Mouse (Mus musculus) CH12.LX (cell line): ENCODE measurements at regions not wholly inside any gene's neighbourhood (a gene's known extent, or its start where the extent isn't known, plus 50 kb on each side); places are given as distances from the start of the nearest gene placed in this dataset.

Experiments used
- CTCF ChIP-seq, 2 experiments: IDR thresholded peaks in 1 of 2; conservative IDR thresholded peaks in 1 of 2; 2 replicates each; pipeline ENCODE4 v1.5.1; 2011 to 2012; ENCODE audit warnings: low read depth in 2 of 2, low read length in 2 of 2, improper control_type of control experiment in 1 of 2, inconsistent platforms in 1 of 2, mild to moderate bottlenecking in 1 of 2, moderate library complexity in 1 of 2
- JUND ChIP-seq: conservative IDR thresholded peaks from 2 replicates; pipeline ENCODE4 v1.6.1; 2011; ENCODE audit warnings: low read depth, low read length, improper control_type of control experiment
- MAFK ChIP-seq: IDR thresholded peaks from 2 replicates; pipeline ENCODE4 v1.6.1; 2011; ENCODE audit warnings: low read length, improper control_type of control experiment; ENCODE audit not compliant: insufficient replicate concordance
- MAZ ChIP-seq: IDR thresholded peaks from 2 replicates; pipeline ENCODE4 v1.6.1; 2012; ENCODE audit warnings: low read depth, mild to moderate bottlenecking, inconsistent platforms, low read length, improper control_type of control experiment, moderate library complexity
- POLR2A ChIP-seq: IDR thresholded peaks from 2 replicates; pipeline ENCODE4 v1.6.1; 2011; ENCODE audit warnings: low read depth, mild to moderate bottlenecking, improper control_type of control experiment, low read length
- UBTF ChIP-seq: IDR thresholded peaks from 2 replicates; pipeline ENCODE4 v1.6.1; 2012; ENCODE audit warnings: low read depth, mild to moderate bottlenecking, inconsistent platforms, low read length, improper control_type of control experiment, moderate library complexity
- USF2 ChIP-seq: conservative IDR thresholded peaks from 2 replicates; pipeline ENCODE4 v1.6.1; 2011; ENCODE audit warnings: low read depth, low read length, improper control_type of control experiment
- ZC3H11A ChIP-seq: IDR thresholded peaks from 2 replicates; pipeline ENCODE4 v1.6.1; 2012; ENCODE audit warnings: low read depth, mild to moderate bottlenecking, inconsistent platforms, low read length, improper control_type of control experiment
- ZKSCAN1 ChIP-seq: IDR thresholded peaks from 2 replicates; pipeline ENCODE4 v1.6.1; 2012; ENCODE audit warnings: low read depth, inconsistent platforms, low read length, improper control_type of control experiment, borderline replicate concordance

DNA sequence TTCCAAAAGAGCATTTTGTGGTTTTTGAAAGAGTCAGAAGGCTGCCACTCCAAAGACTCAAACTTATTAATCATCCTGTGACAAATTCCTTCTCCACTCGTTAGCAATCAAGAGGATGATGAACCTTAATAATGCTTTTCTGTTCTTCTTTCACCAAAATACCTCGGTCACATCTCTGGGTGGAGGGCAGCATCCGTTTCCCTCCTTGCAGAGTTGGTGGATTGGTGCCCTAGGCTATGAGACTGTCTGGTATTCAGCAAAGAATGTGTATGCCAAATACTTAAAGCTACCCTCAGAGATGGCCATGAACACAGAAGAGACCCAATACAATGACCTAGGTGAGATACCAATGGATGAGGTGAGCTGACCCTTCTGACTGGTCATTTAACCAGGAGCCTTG is 226.6 kb downstream of the Agtpbp1 start:
- TF ChIP-seq CTCF (conservative IDR thresholded peaks at IDR 0.05 in 1 of 2, IDR thresholded peaks at IDR 0.05 in 1 of 2; ENCODE audit: low read depth in 2 of 2, low read length in 2 of 2) = no peak
- no peak for TF ChIP-seq POLR2A
- no peak for TF ChIP-seq JUND
- TF ChIP-seq ZKSCAN1 = no peak
- no peak for TF ChIP-seq USF2
- no peak for TF ChIP-seq UBTF
- TF ChIP-seq MAFK = no peak
- TF ChIP-seq ZC3H11A = no peak
- TF ChIP-seq MAZ = no peak
